In genomic region chr10:44112005-44112675, GRCm38 (mm10) we compare ENCODE assay signal across 21 mouse cellular contexts. TPM values are rescaled to one million over a fixed set of nuclear protein-coding genes. Genes with fewer than 3 reads are reported as not detected.
DNase-seq lines count a peak whose midpoint lies in the region; ATAC-seq and TF ChIP-seq lines count a peak whose summit lies in the region.
"Had no signal": no experiment of that assay in that cellular context is flagged by ENCODE, and none has a peak within 500 bp of the region (broad histone marks: within the 10 kb centered on the region; RNA-seq: fewer than 3 reads in every experiment).

No protein-coding gene starts in this region.

- POLR2A ChIA-PET in Patski (lab: Charles Lee), result interaction anchor here (0.7 kb wide), 1 partner anchor 33 kb away, joined by 3 read pairs; no protein-coding TSS in a partner anchor

- CTCF ChIA-PET in Patski (lab: Charles Lee), result interaction anchor here (1.3 kb wide), 1 partner anchor 9 kb away, joined by 4 read pairs; no protein-coding TSS in a partner anchor

- H3K27me3 ChIP-seq in Patski, result no peaks in the 10 kb centered on the region
- H3K27me3 ChIP-seq: CH12.LX; heart, embryonic 13.5 days; midbrain, embryonic 13.5 days had no signal

- no peak for TF ChIP-seq CTCF in Patski (IDR thresholded peaks at IDR 0.05)

- peak; percentile 17 for DNase-seq in kidney, adult 9 months
- DNase-seq in kidney, adult 18-20 months, result no peak
- DNase-seq in 416B (ENCODE audit: low read depth), result peak; percentile 69
- DNase-seq in Patski (ENCODE audit: low read depth, low spot score), result peak; percentile 67
- DNase-seq in layer of hippocampus, postnatal 10 days (ENCODE audit: low spot score in 2 of 2), result no peak
- DNase-seq in cerebellum, adult 9-11 months, result no peak
- DNase-seq in left cerebral cortex, adult 18-20 months (ENCODE audit: low spot score in 2 of 2), result no peak
- DNase-seq: adrenal gland, postnatal 25 days; cerebellum, adult 2 months; heart, postnatal 4 days; layer of hippocampus, postnatal 36 days; left cerebral cortex, postnatal 4 days; lung, adult 2 months; right cerebral cortex, adult 18-20 months; thymus, postnatal 25 days had no signal

- in situ Hi-C loops in Patski (cut with MboI; ENCODE audit: low pct_unique_long_range_greater_than_20kb), result no loop called here

- ATAC-seq in Patski, result peak; percentile 92
- ATAC-seq in megakaryocyte progenitor cell, adult 5-6 weeks (replicated peaks; ENCODE audit: poor library complexity), result peak; percentile 31; the same call in 1 of the 2 replicates
- ATAC-seq: forebrain, embryonic 14.5 days; hindbrain, postnatal 0 days; midbrain, embryonic 13.5 days had no signal

RNA-seq across cellular contexts. Expression of gene Crybg1, which starts 36.5 kb away (rescaled TPM):
- polyA plus RNA-seq in Patski (2021), result 25.5 TPM
- total RNA-seq in megakaryocyte progenitor cell, adult 5-6 weeks (2015), result 0.42 and 0.90 TPM in 2 replicates
- total RNA-seq in megakaryocyte progenitor cell, adult 5-6 weeks (2017), result 0.41 and 0.46 TPM in 2 replicates
- under 1 TPM; 0.51 to 0.87 TPM for total RNA-seq in layer of hippocampus, postnatal 10 days (2021)
- under 1 TPM; 0.58 to 0.66 TPM for total RNA-seq in left cerebral cortex, adult 18-20 months (2021)

Comparison
In these comparisons a context has a peak if more than half of its experiments do, and no peak if none do; other contexts are left out.
1. DNase-seq: peak in kidney, adult 9 months (single experiment), 416B (single experiment) and Patski (single experiment); none in kidney, adult 18-20 months (single experiment), layer of hippocampus, postnatal 10 days (0 of 2), cerebellum, adult 9-11 months (single experiment) and left cerebral cortex, adult 18-20 months (0 of 2).